ENCODE assay signal across 24 mouse cellular contexts in the genomic region with DNA sequence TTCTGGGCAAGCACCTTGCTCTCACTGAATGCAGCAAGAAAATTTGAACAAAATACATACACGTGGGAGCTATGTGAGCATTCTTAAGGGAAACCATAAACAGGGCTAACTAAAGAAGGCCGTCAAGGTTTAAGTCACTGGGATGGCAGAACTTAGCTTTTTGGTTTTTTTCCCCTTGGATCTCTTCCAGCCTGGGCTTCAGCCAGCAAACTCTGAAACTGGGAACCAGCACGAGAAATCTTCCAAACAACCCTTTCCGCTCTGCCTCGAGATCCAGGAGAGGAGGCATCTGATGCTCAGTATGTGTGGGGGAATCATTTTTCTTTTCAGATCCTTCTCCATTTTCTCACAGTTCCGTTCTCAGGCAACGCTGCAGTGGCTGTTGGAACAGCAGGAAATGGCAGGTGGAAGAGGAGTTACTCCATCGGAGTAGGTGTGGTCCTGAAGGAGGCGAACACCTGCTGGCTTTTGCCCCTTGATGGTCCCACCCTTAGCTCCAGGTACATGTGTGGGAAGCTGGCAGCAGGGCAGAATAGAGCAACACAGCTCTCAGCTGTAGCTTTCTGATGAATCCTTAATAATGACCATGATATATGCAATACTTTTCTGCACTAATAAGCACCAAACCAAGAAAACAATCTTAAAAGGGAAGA. TPM values are rescaled to one million over a fixed set of nuclear protein-coding genes. Genes with fewer than 3 reads are reported as not detected.
DNase-seq lines count a peak whose midpoint lies in the region; ATAC-seq and TF ChIP-seq lines count a peak whose summit lies in the region.
"Had no signal": no experiment of that assay in that cellular context is flagged by ENCODE, and none has a peak within 500 bp of the region (broad histone marks: within the 10 kb centered on the region; RNA-seq: fewer than 3 reads in every experiment).

No protein-coding gene starts in this region.

- peak; percentile 42 for ATAC-seq in intestine, embryonic 15.5 days

- H3K9me3 ChIP-seq in intestine, embryonic 15.5 days = no peaks in the 10 kb centered on the region
- H3K9me3 ChIP-seq: G1E; hindbrain, embryonic 15.5 days; limb, embryonic 13.5 days had no signal

- peak; percentile 42 to 45 for DNase-seq in cerebellum, postnatal 14 days
- DNase-seq in cerebellum, postnatal 25 days = no peak
- no peak for DNase-seq in layer of hippocampus, adult 2 months (ENCODE audit: low spot score in 2 of 2)
- DNase-seq in layer of hippocampus, adult 9-10 months (ENCODE audit: low spot score) = no peak
- DNase-seq in NIH3T3 (ENCODE audit: low read depth) = peak; percentile 15
- DNase-seq in right cerebral cortex, postnatal 14 days = no peak
- DNase-seq: adrenal gland, postnatal 14 days; gastrocnemius, postnatal 36 days; kidney, adult 8-10 months; kidney, postnatal 25 days; lung, postnatal 14 days; thymus, postnatal 14 days had no signal

- H3K27me3 ChIP-seq in intestine, embryonic 15.5 days (replicated peaks) = peaks cover 5% of the 10 kb centered on the region; the same call in 1 of the 2 replicates
- H3K27me3 ChIP-seq: hindbrain, embryonic 15.5 days had no signal

- H3K4me2 ChIP-seq in intestine, embryonic 15.5 days (replicated peaks) = peak overlapping the region; percentile 17; the same call in 1 of the 2 replicates
- H3K4me2 ChIP-seq: hindbrain, embryonic 15.5 days; limb, embryonic 13.5 days had no signal

- TF ChIP-seq CTCF in layer of hippocampus, adult 2 months (conservative IDR thresholded peaks at IDR 0.05) = no peak

- peaks cover 7% of the 10 kb centered on the region; the same call in 1 of the 2 replicates for H3K4me1 ChIP-seq in intestine, embryonic 15.5 days (replicated peaks)

- no peak overlapping the region for H3K4me3 ChIP-seq in layer of hippocampus, adult 2 months
- no peak overlapping the region for H3K4me3 ChIP-seq in intestine, embryonic 15.5 days (replicated peaks)
- H3K4me3 ChIP-seq: erythroblast, embryonic 14.5 days; hindbrain, embryonic 15.5 days; limb, embryonic 13.5 days had no signal

- 56% methylated on average over 9 of the region's 9 CpGs for WGBS in intestine, embryonic 15.5 days

- no peaks in the 10 kb centered on the region for H3K36me3 ChIP-seq in intestine, embryonic 15.5 days
- H3K36me3 ChIP-seq: G1E; hindbrain, embryonic 15.5 days; limb, embryonic 13.5 days had no signal

- peak overlapping the region; percentile 83 for H3K27ac ChIP-seq in layer of hippocampus, adult 2 months
- no peak overlapping the region for H3K27ac ChIP-seq in intestine, embryonic 15.5 days
- H3K27ac ChIP-seq: hindbrain, embryonic 15.5 days; limb, embryonic 13.5 days; liver, embryonic 14.5 days had no signal

- H3K9ac ChIP-seq in intestine, embryonic 15.5 days = no peak overlapping the region
- H3K9ac ChIP-seq: hindbrain, embryonic 15.5 days; limb, embryonic 13.5 days; liver, embryonic 14.5 days had no signal

RNA-seq across cellular contexts. Expression of gene Snph, which starts 3.1 kb away (rescaled TPM):
- total RNA-seq in layer of hippocampus, adult 2 months (2021) = 100 to 1,000 TPM; 401 to 415 TPM
- polyA plus RNA-seq in intestine, embryonic 15.5 days (2015; fragmentation: Nextera tagmentation; extraction: Ambion mirVana) = 2.0 TPM in 2 replicates
- total RNA-seq: common myeloid progenitor, adult 5-6 weeks; megakaryocyte-erythroid progenitor cell, adult 5-6 weeks had no signal
- polyA plus RNA-seq: erythroblast, embryonic 14.5 days; G1E had no signal

RNA-seq across cellular contexts. Expression of gene Rad21l, which starts 32.8 kb away (rescaled TPM):
- total RNA-seq in layer of hippocampus, adult 2 months (2021) = 1 to 10 TPM; 1.2 to 1.4 TPM
- polyA plus RNA-seq in intestine, embryonic 15.5 days (2015; fragmentation: Nextera tagmentation; extraction: Ambion mirVana) = not detected in 2 replicates
- total RNA-seq: adrenal gland, postnatal 14 days; common myeloid progenitor, adult 5-6 weeks; G1E; gastrocnemius, postnatal 36 days; megakaryocyte-erythroid progenitor cell, adult 5-6 weeks had no signal
- polyA plus RNA-seq: embryonic facial prominence, embryonic 11.5 days; erythroblast, embryonic 14.5 days; G1E; heart, postnatal 0 days; limb, embryonic 13.5 days; liver, embryonic 14.5 days; spleen, adult 2 months; stomach, embryonic 16.5 days had no signal

Comparison
In these comparisons a context has a peak if more than half of its experiments do, and no peak if none do; other contexts are left out.
1. DNase-seq: peak in cerebellum, postnatal 14 days (2 of 2) and NIH3T3 (single experiment); none in cerebellum, postnatal 25 days (0 of 2), layer of hippocampus, adult 2 months (0 of 2), layer of hippocampus, adult 9-10 months (single experiment) and right cerebral cortex, postnatal 14 days (single experiment).